Mouse (Mus musculus): ENCODE measurements around the gene Cyp4v3.

- TF ChIP-seq CTCF (IDR thresholded peaks at IDR 0.05 in 2 of 3, conservative IDR thresholded peaks at IDR 0.05 in 1 of 3; ENCODE audit: control insufficient read depth in 1 of 3, insufficient read depth in 1 of 3, low read depth in 2 of 3, low read length in 3 of 3, poor library complexity in 1 of 3, severe bottlenecking in 1 of 3): no peak
- TF ChIP-seq MAX (IDR thresholded peaks at IDR 0.05; ENCODE audit: low read length): no peak
- TF ChIP-seq ZMIZ1 (IDR thresholded peaks at IDR 0.05; ENCODE audit: low read depth, low read length): no peak
- no peak for TF ChIP-seq BHLHE40 (IDR thresholded peaks at IDR 0.05; ENCODE audit: borderline replicate concordance, low read depth, low read length)
- no peak for TF ChIP-seq ZKSCAN1 (IDR thresholded peaks at IDR 0.05; ENCODE audit: low read depth, low read length)
- TF ChIP-seq SIN3A (IDR thresholded peaks at IDR 0.05; ENCODE audit: low read length): no peak
- TF ChIP-seq EP300 (IDR thresholded peaks at IDR 0.05; ENCODE audit: low read depth in 1 of 2, low read length in 2 of 2): no peak
- TF ChIP-seq E2F4 (IDR thresholded peaks at IDR 0.05; ENCODE audit: borderline replicate concordance, low read depth, low read length): no peak
- TF ChIP-seq ZNF384 (IDR thresholded peaks at IDR 0.05; ENCODE audit: low read depth, low read length): no peak
- no peak for TF ChIP-seq RAD21 (IDR thresholded peaks at IDR 0.05; ENCODE audit: low read depth, low read length)
- TF ChIP-seq HCFC1 (IDR thresholded peaks at IDR 0.05; ENCODE audit: low read depth, low read length): no peak
- no peak for TF ChIP-seq MYC (IDR thresholded peaks at IDR 0.05; ENCODE audit: low read depth, low read length)
- TF ChIP-seq POLR2A (IDR thresholded peaks at IDR 0.05; ENCODE audit: control insufficient read depth in 1 of 2, insufficient read depth in 1 of 2, low read depth in 1 of 2, low read length in 2 of 2, poor library complexity in 1 of 2): no peak
- no peak for TF ChIP-seq ZC3H11A (IDR thresholded peaks at IDR 0.05; ENCODE audit: low read depth, low read length)
These were observed 28.7 kb downstream of the Cyp4v3 start for GRCm38 (mm10) chr8:45304354-45304753.

Measured in MEL (cell line).